Mouse (Mus musculus) NIH3T3 (cell line): ENCODE results near the gene Htr2a.

Experiments
- DNase-seq: peaks from one replicate; pipeline ENCODE4 v3.0.0-alpha.2; 2012; ENCODE audit warnings: low read depth

The Htr2a gene

DNA sequence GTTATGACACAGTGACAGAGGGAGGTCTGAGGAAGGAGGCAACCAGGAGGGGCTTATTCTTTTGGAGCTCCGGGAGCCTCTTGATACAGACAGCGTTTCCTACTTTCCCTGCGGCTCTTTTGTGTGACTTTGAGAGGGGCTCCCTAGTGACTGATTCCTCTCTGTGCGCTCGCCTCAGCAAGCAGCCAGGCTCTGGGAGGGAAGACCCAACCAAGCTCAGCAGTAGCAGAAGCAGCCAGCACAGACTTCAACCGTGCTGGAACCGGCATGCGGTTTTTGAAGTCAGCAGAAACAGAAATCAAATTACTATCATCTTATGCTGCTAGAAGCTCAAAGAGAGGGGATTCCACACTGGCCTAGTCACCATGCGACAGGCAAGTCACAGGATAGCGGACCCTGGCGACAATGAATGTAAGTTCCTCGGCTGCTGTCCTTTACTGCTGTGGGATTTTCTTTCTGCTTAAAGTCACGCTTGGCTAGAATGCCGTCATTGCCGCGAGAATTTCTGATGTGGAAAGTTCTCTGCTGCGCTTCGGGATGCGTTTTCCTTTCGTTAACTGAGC, at the start of gene Htr2a:
Gene Htr2a, plus strand, starts transcription at position 22 of the 563 bp plus-strand sequence.
- peak; percentile 49 for DNase-seq

DNA sequence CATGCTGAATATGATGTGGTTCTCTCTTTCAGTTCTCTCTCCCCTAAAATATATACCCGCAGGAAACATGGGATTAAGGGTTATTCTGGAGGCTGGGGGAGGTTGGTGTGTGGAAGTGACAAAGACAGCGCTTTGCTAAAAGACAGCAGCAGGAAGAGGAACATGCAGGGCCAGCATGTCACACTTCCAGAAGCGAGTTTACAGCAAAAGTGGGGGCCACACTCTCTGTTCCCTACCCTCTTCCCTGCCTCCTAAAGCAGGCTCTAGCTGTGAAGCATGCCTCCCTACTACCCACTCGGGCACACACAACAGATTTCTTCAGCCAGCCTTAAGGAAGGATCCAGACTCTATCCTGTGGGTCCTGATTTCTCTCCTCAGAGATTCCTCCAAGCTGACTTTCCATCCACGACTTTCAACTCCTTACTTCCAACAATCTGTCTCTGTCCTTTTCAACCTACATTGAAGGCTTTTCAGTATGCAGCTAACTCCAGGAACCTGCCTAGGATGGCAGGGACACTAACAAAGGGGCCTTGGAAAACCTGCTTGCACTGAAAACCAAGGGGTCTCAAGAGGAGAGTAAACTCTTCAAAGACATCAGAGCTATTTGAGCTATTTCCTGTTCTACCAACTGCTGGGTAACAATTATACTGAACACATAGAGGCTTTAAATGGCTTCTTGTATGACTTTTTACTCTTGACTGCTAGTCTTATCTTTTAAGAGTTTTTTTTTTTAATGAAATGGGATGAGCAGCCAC, 39.1 kb upstream of the Htr2a start:
- DNase-seq, result no peak

DNA sequence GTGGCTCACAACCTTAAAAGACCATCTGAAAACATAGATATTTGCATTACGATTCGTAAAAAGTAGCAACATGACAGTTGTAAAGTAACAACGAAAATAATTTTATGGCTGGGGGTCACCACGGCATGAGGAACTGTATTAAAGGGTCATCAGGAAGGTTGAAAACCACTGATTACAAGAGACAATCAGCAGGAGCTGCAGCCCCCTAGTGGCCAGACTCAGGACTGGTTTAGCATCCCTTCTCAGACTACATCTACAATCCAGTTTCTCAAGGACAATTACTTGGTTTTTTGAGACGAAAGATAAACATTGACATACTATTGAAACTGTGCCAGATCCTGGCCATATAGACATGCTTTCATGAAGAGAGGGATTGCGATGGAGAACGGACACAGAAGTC, 38.1 kb upstream of the Htr2a start:
- DNase-seq, result peak; percentile 75

DNA sequence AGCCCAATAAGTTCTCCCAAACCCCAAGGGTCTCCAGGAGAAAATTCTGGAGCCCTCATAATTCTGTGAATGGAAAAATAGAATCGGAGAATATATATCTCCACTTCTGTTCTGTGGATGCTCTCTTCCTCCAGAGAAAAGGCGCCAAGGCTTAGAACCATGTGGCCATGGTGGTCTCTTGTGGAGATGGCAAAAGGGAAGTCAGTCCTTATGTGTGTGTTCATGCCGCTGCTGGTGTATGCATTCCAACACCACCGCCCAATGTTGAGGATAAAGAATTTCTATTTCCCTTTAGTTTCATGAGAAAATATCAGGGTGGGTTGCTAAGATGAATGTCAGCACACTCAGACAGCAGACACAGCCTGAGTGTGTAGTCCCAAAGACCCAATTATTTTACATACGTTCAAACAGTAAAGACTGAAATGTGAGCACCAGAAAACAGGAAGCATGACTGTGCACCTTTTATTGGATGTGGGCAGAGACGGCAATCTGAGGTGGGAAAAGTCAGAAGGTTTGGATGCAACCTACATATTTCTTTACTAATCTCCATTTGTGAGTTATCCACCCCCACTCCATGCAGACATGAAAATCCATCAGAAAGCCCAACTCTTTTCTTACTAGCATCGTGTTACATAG, 37.4 kb upstream of the Htr2a start:
- no peak for DNase-seq

DNA sequence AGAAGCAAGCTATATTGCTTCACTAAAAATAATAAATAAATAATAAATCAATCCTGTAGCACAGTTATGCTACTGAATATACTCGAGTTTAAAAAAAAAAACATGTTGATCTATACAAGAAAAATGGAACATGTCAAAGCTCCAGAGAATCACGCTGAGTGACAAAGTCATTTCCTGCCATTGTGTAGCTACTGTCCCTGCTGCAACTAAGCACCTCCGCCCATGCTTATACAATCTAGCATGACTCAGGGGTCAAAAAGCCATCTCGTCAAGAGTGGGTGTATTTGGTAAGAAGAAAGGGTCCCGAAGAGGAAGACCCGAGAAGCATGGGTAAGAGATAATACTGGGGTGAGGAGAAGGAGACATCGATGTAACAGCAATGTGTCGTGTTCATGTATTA, 29.3 kb upstream of the Htr2a start:
- DNase-seq, result no peak

DNA sequence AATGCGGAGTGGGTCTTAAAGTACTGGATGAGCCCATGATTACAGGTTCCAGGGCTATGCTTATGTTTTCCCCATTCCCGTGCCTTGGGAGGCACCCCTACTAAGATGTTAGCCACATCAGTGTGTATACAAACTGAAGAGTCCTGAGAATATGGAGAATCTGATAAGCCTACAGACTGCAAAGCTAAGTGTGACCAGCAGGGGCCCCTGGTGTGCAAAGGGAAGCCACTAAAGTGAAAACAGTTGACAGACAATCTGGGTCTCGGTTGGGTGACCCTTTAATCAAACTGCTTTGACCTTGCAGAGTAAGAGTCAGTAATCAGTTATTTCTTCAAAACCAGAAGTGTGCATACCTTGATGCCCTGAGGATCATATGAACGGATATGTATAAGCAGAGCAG, 21.8 kb upstream of the Htr2a start:
- peak; percentile 2 for DNase-seq

DNA sequence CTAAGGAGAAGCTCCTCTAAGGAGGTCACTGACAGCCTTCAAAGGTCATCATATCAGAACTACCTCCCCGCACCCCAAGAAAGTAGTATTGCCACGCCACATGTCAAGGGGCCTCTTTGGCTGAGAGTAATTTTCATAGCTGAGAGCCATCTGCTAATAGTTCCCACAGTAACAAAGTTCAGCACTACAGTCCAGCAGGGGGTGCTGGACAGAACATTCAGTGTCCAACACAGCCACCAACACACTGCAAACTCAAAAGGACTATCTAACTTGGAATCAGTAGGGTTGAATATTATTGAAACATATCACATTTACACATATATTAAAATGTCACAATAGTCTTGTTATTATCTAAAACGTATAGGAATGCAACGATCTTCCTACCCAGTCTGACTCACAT, 2.6 kb upstream of the Htr2a start:
- peak; percentile 23 for DNase-seq

DNA sequence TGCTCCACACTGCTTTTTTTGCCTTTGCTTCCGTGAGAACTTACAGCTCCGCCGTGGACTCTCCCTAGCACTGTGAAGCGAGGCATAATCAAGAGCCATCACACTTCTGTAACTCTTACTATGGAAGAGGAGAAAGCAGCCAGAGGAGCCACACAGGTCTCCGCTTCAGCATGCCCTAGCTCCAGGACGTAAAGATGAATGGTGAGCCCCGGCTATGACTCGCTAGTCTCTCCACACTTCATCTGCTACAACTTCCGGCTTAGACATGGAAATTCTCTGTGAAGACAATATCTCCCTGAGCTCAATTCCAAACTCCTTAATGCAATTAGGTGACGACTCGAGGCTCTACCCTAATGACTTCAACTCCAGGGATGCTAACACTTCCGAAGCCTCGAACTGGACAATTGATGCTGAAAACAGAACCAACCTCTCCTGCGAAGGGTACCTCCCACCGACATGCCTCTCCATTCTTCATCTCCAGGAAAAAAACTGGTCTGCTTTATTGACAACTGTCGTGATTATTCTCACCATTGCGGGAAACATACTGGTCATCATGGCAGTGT, 1.1 kb downstream of the Htr2a start:
- DNase-seq, result peak; percentile 22

DNA sequence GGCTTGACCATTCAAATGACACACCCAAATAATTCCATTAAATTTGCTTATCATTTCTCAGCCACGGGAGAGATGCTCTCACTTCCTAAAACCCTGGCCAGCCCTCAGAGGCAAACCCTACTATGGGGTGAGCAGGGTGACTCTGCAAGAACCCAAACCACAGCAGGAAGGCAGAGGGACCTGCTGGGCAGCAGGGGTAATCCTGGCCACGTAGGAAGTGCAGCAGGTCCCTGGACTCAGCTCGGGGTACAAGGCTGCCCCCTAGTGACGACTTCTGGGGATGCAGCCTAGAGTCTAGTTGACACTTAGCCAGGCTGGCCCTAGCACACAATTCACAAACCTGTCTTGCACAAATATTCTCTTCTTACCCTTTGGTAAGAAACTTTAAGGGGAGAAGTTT, 2.7 kb downstream of the Htr2a start:
- peak; percentile 90 for DNase-seq

DNA sequence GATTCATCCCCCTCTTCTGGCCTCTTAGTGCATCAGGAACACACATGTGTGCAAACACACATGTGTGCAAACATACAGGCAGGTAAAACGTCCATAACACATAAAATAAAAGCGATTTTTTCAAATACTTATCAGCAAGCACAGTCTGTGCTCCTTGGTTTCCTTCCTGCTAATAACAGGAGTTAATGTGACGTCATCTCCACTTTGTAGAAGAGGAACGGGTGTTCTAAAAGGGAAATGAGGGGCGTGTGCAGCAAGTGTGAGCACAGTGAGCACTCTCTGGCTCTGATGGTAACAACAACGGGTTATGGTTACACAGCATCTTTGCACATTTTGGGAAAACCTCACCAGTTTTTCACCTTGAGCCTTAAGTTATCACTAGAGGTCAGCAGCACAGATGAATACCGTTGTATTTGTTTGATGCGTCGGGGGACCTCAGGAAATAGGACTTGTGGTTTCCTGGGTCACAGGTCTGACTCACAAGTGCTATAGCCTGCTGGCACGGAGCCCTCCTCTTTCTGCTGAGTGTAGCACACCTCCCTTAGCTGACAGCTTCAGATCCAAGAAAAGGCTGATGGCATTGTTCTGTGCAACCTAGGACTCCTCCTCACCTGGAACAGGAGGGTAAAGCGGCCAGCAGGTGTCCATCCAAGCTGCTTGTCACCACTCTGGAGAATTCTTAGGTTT, 5.6 kb downstream of the Htr2a start:
- DNase-seq, result peak; percentile 25

DNA sequence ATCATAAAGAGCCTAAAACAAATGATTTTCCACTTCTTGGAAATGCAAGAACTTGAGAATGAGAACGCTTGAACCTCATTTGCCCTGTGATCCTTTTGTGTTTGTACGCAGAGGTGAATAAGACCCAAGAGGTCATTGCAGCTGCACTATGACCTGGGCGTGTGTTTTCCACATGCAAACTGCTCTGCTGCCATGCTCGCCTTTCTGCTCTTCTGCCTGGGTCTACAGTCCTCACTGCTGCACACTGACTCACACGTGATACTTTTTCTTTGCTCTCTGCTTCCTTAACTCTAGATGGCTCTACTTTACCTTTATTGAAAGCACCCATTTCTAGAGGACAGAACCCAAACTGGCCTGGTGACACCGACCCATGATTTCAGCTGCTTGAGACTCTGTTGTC, 9.4 kb downstream of the Htr2a start:
- DNase-seq, result no peak

DNA sequence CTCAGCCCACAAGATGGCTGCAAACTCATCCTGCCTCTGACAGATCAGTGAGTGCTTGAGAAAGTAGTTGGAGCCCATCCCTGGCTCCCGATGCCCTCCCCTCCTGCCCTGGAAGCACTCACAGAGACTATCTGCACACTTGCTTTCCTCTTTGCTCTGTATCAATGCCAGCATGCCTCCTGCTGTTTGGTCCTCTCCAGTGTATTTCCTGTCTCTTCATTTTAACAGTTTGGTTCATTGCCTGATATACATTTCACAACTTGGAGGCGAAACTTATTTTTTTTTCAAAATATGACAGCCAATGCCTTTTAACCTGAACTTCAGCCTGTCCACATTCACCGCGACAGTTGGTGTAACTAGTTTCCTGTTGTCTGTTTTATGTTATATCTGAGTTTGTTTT, 11.0 kb downstream of the Htr2a start:
- DNase-seq, result no peak

DNA sequence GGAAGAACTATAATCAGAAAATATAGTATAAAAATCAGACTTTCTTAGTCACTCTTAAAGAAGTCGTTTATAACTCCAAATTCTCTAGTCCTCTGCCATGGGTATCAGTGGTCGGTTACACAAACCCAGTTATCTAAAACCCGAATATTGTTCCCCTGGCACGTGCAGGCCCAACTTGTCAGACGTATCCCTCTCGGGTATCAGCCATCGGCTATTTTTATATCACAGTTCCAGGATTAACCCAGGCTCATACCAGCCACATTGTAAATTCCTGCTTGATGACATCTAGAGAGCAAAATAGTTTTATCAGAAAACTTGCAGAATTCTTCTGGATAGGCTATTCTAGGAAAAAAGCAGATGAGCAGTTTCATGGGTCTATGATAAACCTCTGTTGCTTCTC, 16.6 kb downstream of the Htr2a start:
- no peak for DNase-seq

DNA sequence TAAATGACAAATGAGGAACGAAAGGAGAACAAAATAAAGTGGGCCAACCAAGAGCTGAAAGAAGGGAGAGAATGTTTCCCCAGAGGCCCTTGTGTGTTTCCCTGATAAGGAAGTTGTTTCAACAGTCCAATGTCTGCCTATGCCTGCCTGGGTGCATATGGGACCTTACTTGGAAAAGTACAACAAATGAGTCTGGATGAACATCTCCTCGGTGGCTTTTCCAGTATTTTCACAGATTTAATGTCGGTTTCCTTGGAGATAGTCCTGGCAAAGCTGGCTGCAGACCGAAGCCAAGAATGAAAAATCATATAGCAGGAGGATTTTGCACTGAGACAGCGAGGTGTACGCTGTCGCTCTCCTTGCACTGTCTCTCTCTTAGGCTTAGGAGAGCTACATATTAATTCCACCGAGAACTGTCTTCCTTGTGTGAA, 18.8 kb downstream of the Htr2a start:
- DNase-seq, result no peak

DNA sequence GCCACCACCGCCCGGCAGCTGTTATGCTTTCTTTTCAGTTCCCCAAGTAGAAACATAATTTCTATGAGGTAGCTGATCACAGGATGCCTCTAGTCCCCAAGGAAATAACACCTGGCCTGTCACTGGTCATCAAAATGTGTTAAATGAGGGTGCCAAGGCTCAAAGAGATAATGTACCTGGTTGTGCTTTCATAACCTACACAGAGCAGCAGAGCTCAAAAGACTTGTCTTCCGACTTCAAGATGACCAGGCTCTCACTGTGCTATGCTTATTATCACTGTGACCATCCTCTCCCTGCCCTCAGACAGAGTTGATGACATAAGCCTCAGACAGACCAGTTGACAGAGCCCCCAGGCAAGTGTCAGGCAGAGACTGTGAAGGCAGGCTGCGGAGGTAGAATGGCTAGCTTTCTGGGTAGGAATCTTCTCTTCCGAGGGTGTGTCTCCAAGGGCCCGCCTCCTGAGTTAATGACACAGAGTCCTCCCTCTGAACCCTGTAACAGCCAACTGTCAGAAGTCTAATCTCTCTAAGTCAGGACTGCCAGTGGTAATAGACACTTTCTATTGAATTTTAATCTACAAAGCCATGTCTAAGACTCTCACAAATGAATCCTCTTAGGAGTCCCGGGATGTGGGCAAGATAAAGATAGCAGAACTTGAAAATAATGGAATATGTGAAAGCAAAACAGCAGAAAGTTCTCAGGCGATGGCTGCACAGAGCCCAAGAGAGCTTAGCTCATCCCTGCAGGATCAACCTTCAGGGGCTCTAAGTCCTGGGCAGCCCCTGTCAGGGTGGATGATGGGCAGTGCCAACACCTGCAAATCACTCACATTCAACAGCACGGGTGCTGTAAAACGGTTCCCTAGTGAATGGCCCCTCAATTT, 31.7 kb downstream of the Htr2a start:
- DNase-seq, result no peak

DNA sequence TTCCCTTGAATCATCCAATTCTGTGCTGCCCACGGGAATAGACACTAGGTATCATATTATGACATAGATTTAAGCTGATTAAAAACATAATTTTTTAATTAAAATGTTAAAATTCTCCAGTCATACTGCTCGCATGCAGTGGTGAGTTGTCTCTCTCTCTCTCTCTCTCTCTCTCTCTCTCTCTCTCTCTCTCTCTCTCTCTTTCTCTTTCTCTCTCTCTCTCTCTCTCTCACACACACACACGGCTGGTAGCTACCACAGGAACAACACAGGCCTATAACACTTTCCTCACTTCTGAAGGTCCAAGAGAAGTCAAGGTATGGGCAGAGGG, 32.3 kb downstream of the Htr2a start:
- no peak for DNase-seq

DNA sequence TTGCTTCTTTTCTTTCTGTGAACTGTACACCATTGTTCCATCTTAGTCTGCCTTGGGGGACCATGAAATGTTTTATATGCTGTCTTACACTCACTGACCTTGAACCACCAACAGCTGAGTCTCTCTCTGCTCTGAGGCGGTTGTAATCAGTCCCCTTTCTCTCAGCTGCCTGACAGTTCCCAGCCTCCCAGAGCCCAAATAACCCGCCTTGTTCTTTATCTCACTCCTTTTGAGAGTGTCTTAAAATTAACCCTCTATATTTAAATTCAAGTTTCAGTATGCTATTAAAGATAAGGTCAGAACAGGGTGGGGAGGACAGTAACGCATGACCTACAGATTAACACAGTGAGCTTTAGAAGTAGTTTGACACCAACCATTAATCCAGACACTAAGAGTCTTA, 32.9 kb downstream of the Htr2a start:
- DNase-seq, result no peak

DNA sequence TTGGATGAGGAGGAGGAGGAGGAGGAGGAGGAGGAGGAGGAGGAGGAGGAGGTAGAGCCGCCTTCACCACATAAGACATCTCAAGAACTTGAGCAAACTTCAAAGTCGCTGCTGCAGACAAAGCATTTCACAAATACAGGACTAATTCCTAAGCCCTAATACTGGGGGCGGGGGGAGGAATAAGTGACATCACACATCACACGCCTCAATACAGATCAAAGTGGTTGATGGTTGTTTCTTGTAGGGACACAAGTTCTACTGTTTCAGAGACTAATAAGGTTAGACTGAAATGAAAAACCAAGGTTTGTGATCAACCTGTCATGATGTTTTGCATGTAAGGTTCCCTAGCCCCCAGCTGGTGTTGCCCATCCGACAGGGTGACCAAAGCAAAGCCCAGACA, 39.2 kb downstream of the Htr2a start:
- no peak for DNase-seq

DNA sequence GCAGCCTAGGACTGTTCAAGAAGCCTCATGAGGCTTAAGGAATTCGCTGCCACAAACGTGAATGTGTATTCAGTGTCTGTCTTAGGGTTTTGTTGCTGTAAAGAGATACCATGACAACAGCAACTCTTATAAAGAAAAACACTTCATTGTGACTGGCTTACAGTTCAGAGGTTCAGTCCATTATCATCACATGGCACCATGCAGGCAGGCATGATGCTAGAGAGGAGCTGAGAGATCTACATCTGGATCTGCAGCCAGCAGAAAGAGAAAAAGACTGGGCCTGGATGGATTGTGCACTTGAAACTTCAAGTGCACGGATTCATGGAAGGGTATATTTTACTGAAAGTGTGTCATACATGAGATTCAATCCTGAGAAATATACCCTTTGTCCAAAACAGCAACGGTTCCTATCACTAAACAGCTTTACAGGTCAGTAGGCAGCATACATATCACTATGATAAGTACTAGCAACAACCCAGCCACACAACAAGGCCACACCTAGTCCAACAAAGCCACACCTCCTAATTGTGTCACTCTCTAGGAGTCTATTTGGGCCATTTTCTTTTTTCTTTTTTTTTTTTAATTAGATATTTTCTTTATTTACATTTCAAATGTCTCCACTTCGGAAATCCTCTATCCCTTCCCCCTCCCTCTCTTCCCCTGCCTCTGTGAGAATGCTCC, 43.8 kb downstream of the Htr2a start:
- no peak for DNase-seq

DNA sequence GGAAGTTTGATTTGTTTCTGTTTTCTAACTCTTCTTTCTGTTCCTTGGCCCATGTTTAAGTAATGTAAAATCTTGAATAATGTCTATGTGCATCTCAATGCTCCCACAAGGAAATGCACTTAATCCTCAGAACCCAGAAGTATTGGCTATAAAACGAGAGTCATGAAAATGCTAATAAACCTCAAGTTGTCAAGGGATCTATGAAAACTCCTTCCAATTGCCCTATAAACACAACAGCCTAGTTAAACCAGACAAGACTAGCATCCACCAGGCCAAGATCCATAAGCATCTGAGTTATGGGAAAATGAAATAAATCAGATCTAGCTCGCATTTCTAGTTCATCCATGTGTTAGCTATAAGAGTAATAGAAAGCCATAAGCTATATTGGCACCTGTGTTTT, 51.3 kb downstream of the Htr2a start:
- DNase-seq, result no peak

DNA sequence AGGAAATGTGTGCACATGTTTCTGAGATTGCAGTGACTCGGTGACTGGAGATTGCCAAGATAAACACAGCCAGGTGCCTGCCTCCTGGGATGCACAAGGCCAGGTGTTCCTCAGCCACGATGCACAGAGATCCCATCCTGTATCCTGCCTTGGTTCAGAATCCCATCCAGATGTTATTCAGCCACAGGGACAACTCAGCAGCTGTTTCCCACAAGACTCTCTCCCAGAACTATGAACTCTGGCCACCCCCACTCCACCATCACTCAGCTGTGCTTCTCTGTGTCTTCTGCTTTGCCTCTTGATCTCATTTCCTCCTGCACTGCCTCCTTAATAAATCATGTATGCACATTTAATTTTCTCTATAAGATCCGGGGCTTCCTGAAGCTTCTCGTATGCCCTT, 56.1 kb downstream of the Htr2a start:
- DNase-seq, result no peak
